Mouse (Mus musculus): ENCODE measurements around the gene Spice1. TPM values are rescaled to one million over a fixed set of nuclear protein-coding genes. Genes with fewer than 3 reads are reported as not detected.
A peak's percentile ranks its signal among the peaks of the same experiment; 100 is the strongest.

The Spice1 gene
- total RNA-seq, 2 experiments from 2014 or later: 7.3 to 35.4 TPM

GRCm38 (mm10) chr16:44361921-44362890 is 15.3 kb downstream of the Spice1 start:
- peak; percentile 51; the same call in 1 of the 2 replicates for ATAC-seq (replicated peaks; ENCODE audit: low FRiP score, poor library complexity, severe bottlenecking)

- no peak for ATAC-seq (replicated peaks; ENCODE audit: low FRiP score, poor library complexity, severe bottlenecking)
These were observed 18.6 kb downstream of the Spice1 start for GRCm38 (mm10) chr16:44365522-44365921.

- no peak for ATAC-seq (replicated peaks; ENCODE audit: low FRiP score, poor library complexity, severe bottlenecking)
These were observed 28.5 kb downstream of the Spice1 start for GRCm38 (mm10) chr16:44375459-44375858.

GRCm38 (mm10) chr16:44380006-44380405 is 33.1 kb downstream of the Spice1 start:
- ATAC-seq (replicated peaks; ENCODE audit: low FRiP score, poor library complexity, severe bottlenecking): no peak

- no peak for ATAC-seq (replicated peaks; ENCODE audit: low FRiP score, poor library complexity, severe bottlenecking)
These were observed 34.7 kb downstream of the Spice1 start for GRCm38 (mm10) chr16:44381578-44381977.

- no peak for ATAC-seq (replicated peaks; ENCODE audit: low FRiP score, poor library complexity, severe bottlenecking)
These were observed 36.6 kb downstream of the Spice1 start for GRCm38 (mm10) chr16:44383549-44383948.

- ATAC-seq (replicated peaks; ENCODE audit: low FRiP score, poor library complexity, severe bottlenecking): no peak
These were observed 37.3 kb downstream of the Spice1 start for GRCm38 (mm10) chr16:44384251-44384650.

- ATAC-seq (replicated peaks; ENCODE audit: low FRiP score, poor library complexity, severe bottlenecking): peak; percentile 80
These were observed 45.1 kb downstream of the Spice1 start for GRCm38 (mm10) chr16:44391877-44392548.

GRCm38 (mm10) chr16:44394577-44395243 is 47.8 kb downstream of the Spice1 start, which contains the start of gene Cfap44:
TSS of gene Cfap44 (plus strand) at chr16:44394796.
- no peak for ATAC-seq (replicated peaks; ENCODE audit: low FRiP score, poor library complexity, severe bottlenecking)

GRCm38 (mm10) chr16:44404933-44405332 is 58.0 kb downstream of the Spice1 start:
- no peak for ATAC-seq (replicated peaks; ENCODE audit: low FRiP score, poor library complexity, severe bottlenecking)

GRCm38 (mm10) chr16:44407211-44407610 is 60.3 kb downstream of the Spice1 start:
- ATAC-seq (replicated peaks; ENCODE audit: low FRiP score, poor library complexity, severe bottlenecking): no peak

GRCm38 (mm10) chr16:44408290-44408689 is 61.4 kb downstream of the Spice1 start:
- no peak for ATAC-seq (replicated peaks; ENCODE audit: low FRiP score, poor library complexity, severe bottlenecking)

GRCm38 (mm10) chr16:44410176-44410575 is 63.3 kb downstream of the Spice1 start:
- ATAC-seq (replicated peaks; ENCODE audit: low FRiP score, poor library complexity, severe bottlenecking): no peak

GRCm38 (mm10) chr16:44417596-44417995 is 70.7 kb downstream of the Spice1 start:
- ATAC-seq (replicated peaks; ENCODE audit: low FRiP score, poor library complexity, severe bottlenecking): no peak

- ATAC-seq (replicated peaks; ENCODE audit: low FRiP score, poor library complexity, severe bottlenecking): no peak
These were observed 74.8 kb downstream of the Spice1 start for GRCm38 (mm10) chr16:44421735-44422134.

- ATAC-seq (replicated peaks; ENCODE audit: low FRiP score, poor library complexity, severe bottlenecking): no peak
These were observed 76.6 kb downstream of the Spice1 start for GRCm38 (mm10) chr16:44423499-44423898.

- ATAC-seq (replicated peaks; ENCODE audit: low FRiP score, poor library complexity, severe bottlenecking): no peak
These were observed 81.5 kb downstream of the Spice1 start for GRCm38 (mm10) chr16:44428456-44428855.

GRCm38 (mm10) chr16:44430021-44430420 is 83.1 kb downstream of the Spice1 start:
- ATAC-seq (replicated peaks; ENCODE audit: low FRiP score, poor library complexity, severe bottlenecking): no peak

- no peak for ATAC-seq (replicated peaks; ENCODE audit: low FRiP score, poor library complexity, severe bottlenecking)
These were observed 88.0 kb downstream of the Spice1 start for GRCm38 (mm10) chr16:44434931-44435330.

GRCm38 (mm10) chr16:44435481-44435880 is 88.6 kb downstream of the Spice1 start:
- ATAC-seq (replicated peaks; ENCODE audit: low FRiP score, poor library complexity, severe bottlenecking): no peak

Data from erythroblast, adult 5-6 weeks (primary cell).